Comparison of ENCODE assay signal across 8 mouse cellular contexts in the genomic region with DNA sequence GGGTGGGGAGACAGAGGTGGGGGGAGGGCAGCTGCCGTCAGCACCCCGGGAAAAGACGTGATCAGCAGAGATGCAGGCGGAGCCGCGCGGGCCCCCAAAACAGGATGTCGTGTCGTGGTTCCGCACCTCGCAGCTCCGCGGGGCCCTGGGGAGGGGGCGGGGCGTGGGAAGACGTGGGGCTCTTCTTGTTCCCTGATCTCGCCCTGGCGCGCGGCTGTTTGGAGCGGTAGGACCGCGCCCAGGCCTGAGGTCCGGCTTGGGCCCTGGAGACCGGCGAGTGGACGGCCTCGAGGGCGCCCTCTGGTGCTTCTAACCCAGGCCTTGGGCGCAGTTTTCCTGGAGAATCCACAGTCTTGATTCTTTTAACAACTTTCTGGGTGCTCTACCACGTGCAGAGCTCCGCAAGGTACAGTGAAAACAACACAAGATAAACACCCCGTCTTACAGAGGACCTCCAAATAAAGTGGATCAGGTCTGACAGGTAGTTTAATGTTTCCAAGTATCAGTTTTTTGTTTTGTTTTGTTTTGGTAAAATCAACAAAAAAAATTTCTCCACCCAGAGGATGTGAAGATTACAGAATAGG. TPM values are rescaled to one million over a fixed set of nuclear protein-coding genes. Genes with fewer than 3 reads are reported as not detected.
DNase-seq lines count a peak whose midpoint lies in the region; ATAC-seq and TF ChIP-seq lines count a peak whose summit lies in the region.

No protein-coding gene starts in this region.

- H3K9me3 ChIP-seq in forebrain, postnatal 0 days (ENCODE audit: low read length), result no peaks in the 10 kb centered on the region
- no peaks in the 10 kb centered on the region for H3K9me3 ChIP-seq in liver, postnatal 0 days (ENCODE audit: low read length)
- H3K9me3 ChIP-seq in neural tube, embryonic 15.5 days (replicated peaks), result no peaks in the 10 kb centered on the region

- H3K4me2 ChIP-seq in forebrain, postnatal 0 days (ENCODE audit: low read depth), result peak overlapping the region; percentile 92
- peak overlapping the region; percentile 80 for H3K4me2 ChIP-seq in liver, postnatal 0 days (ENCODE audit: low read depth, low read length)
- H3K4me2 ChIP-seq in neural tube, embryonic 15.5 days, result peak overlapping the region; percentile 96

- DNase-seq in NIH3T3 (ENCODE audit: low read depth), result peak; percentile 93
- DNase-seq in cerebellum, adult 8-10 months, result peak; percentile 89
- DNase-seq in forebrain, postnatal 0 days, result peak; percentile 75
- DNase-seq in heart, postnatal 36 days, result peak; percentile 94
- peak; percentile 66 to 91 for DNase-seq in layer of hippocampus, adult 18-20 months (ENCODE audit: low spot score in 2 of 2)
- peak; percentile 92 for DNase-seq in liver, postnatal 0 days
- peak; percentile 95 for DNase-seq in thymus, adult 18-20 months

- H3K27ac ChIP-seq in forebrain, postnatal 0 days (ENCODE audit: low read depth, low read length), result peak overlapping the region; percentile 78
- peak overlapping the region; percentile 100 for H3K27ac ChIP-seq in liver, postnatal 0 days (ENCODE audit: low read depth)
- H3K27ac ChIP-seq in neural tube, embryonic 15.5 days (replicated peaks), result peak overlapping the region; percentile 88

- no peaks in the 10 kb centered on the region for H3K36me3 ChIP-seq in forebrain, postnatal 0 days (ENCODE audit: insufficient read depth)
- no peaks in the 10 kb centered on the region for H3K36me3 ChIP-seq in liver, postnatal 0 days (replicated peaks; ENCODE audit: insufficient read depth, low read length)
- H3K36me3 ChIP-seq in neural tube, embryonic 15.5 days, result no peaks in the 10 kb centered on the region

- TF ChIP-seq CTCF in forebrain, postnatal 0 days (IDR thresholded peaks at IDR 0.05; ENCODE audit: low read depth), result peak; percentile 71
- peak; percentile 91 for TF ChIP-seq CTCF in liver, postnatal 0 days (IDR thresholded peaks at IDR 0.05; ENCODE audit: low read depth)

- intact Hi-C loops in heart, postnatal 36 days (cut with DNase I), result loop anchor here (1.0 to 5.0 kb wide), 4 partner anchors 28 to 598 kb away; partner anchors contain the start of genes Nup98 and Pgap2

- TF ChIP-seq EP300 in liver, postnatal 0 days (IDR thresholded peaks at IDR 0.05; ENCODE audit: low read depth), result peak; percentile 29; the same call in 1 of the 2 replicates

- H3K27me3 ChIP-seq in forebrain, postnatal 0 days (ENCODE audit: insufficient read depth, low read length), result no peaks in the 10 kb centered on the region
- no peaks in the 10 kb centered on the region for H3K27me3 ChIP-seq in liver, postnatal 0 days (ENCODE audit: insufficient read depth, low read length)
- no peaks in the 10 kb centered on the region for H3K27me3 ChIP-seq in neural tube, embryonic 15.5 days (replicated peaks)

- H3K4me3 ChIP-seq in forebrain, postnatal 0 days (ENCODE audit: low read depth, low read length), result peak overlapping the region; percentile 67
- H3K4me3 ChIP-seq in liver, postnatal 0 days (ENCODE audit: low read depth, low read length), result peak overlapping the region; percentile 92
- H3K4me3 ChIP-seq in neural tube, embryonic 15.5 days (replicated peaks), result peak overlapping the region; percentile 69

- H3K4me1 ChIP-seq in forebrain, postnatal 0 days (ENCODE audit: insufficient read depth), result peaks cover 4% of the 10 kb centered on the region; the same call in 1 of the 2 replicates
- H3K4me1 ChIP-seq in liver, postnatal 0 days (ENCODE audit: insufficient read depth), result peaks cover 40% of the 10 kb centered on the region
- H3K4me1 ChIP-seq in neural tube, embryonic 15.5 days, result peaks cover 47% of the 10 kb centered on the region

- WGBS in forebrain, postnatal 0 days, result under 1% methylated on average over 33 of the region's 33 CpGs
- WGBS in liver, postnatal 0 days (ENCODE audit: insufficient replicate concordance), result under 1% methylated on average over 30 of the region's 33 CpGs
- WGBS in neural tube, embryonic 15.5 days, result under 1% methylated on average over 33 of the region's 33 CpGs

- H3K9ac ChIP-seq in forebrain, postnatal 0 days, result peak overlapping the region; percentile 71
- peak overlapping the region; percentile 93 for H3K9ac ChIP-seq in liver, postnatal 0 days (replicated peaks)
- peak overlapping the region; percentile 77 for H3K9ac ChIP-seq in neural tube, embryonic 15.5 days (replicated peaks)

- peak; percentile 70 for ATAC-seq in forebrain, postnatal 0 days
- ATAC-seq in liver, postnatal 0 days, result peak; percentile 70
- ATAC-seq in neural tube, embryonic 15.5 days (ENCODE audit: low FRiP score), result peak; percentile 77

RNA-seq across cellular contexts. Expression of gene Rhog, which starts 5.1 kb away (rescaled TPM):
- 5.7 and 7.0 TPM in 2 replicates for total RNA-seq in forebrain, postnatal 0 days (2014; rRNA removed)
- polyA plus RNA-seq in forebrain, postnatal 0 days (2015; fragmentation: Nextera tagmentation; extraction: Ambion mirVana), result 14.4 and 15.5 TPM in 2 replicates
- total RNA-seq in heart, postnatal 36 days (2021), result 10 to 100 TPM; 24.7 to 35.3 TPM
- total RNA-seq in layer of hippocampus, adult 18-20 months (2021), result 10 to 100 TPM; 27.8 to 32.9 TPM
- polyA plus RNA-seq in liver, postnatal 0 days (2015; fragmentation: Nextera tagmentation; extraction: Ambion mirVana), result 52.3 and 54.5 TPM in 2 replicates
- 18.4 and 37.9 TPM in 2 replicates for polyA plus RNA-seq in neural tube, embryonic 15.5 days (2015; fragmentation: Nextera tagmentation; extraction: Ambion mirVana)

RNA-seq across cellular contexts. Expression of gene Stim1, which starts 16.9 kb away (rescaled TPM):
- total RNA-seq in forebrain, postnatal 0 days (2014; rRNA removed), result 21.2 and 30.5 TPM in 2 replicates
- 12.1 and 15.5 TPM in 2 replicates for polyA plus RNA-seq in forebrain, postnatal 0 days (2015; fragmentation: Nextera tagmentation; extraction: Ambion mirVana)
- 10 to 100 TPM; 21.8 to 29.7 TPM for total RNA-seq in heart, postnatal 36 days (2021)
- total RNA-seq in layer of hippocampus, adult 18-20 months (2021), result 10 to 100 TPM; 66.7 to 71.6 TPM
- polyA plus RNA-seq in liver, postnatal 0 days (2015; fragmentation: Nextera tagmentation; extraction: Ambion mirVana), result 15.6 and 17.9 TPM in 2 replicates
- polyA plus RNA-seq in neural tube, embryonic 15.5 days (2015; fragmentation: Nextera tagmentation; extraction: Ambion mirVana), result 13.2 and 17.0 TPM in 2 replicates

RNA-seq across cellular contexts. Expression of gene Pgap2, which starts 40.7 kb away (rescaled TPM):
- total RNA-seq in forebrain, postnatal 0 days (2014; rRNA removed), result 35.9 and 38.2 TPM in 2 replicates
- polyA plus RNA-seq in forebrain, postnatal 0 days (2015; fragmentation: Nextera tagmentation; extraction: Ambion mirVana), result 41.8 and 50.8 TPM in 2 replicates
- 10 to 100 TPM; 67.3 to 73.6 TPM for total RNA-seq in heart, postnatal 36 days (2021)
- 10 to 100 TPM; 27.8 to 29.5 TPM for total RNA-seq in layer of hippocampus, adult 18-20 months (2021)
- polyA plus RNA-seq in liver, postnatal 0 days (2015; fragmentation: Nextera tagmentation; extraction: Ambion mirVana), result 27.2 and 28.7 TPM in 2 replicates
- polyA plus RNA-seq in neural tube, embryonic 15.5 days (2015; fragmentation: Nextera tagmentation; extraction: Ambion mirVana), result 57.0 and 62.9 TPM in 2 replicates

RNA-seq across cellular contexts. Expression of gene Nup98, which starts 40.7 kb away (rescaled TPM):
- total RNA-seq in forebrain, postnatal 0 days (2014; rRNA removed), result 30.7 and 40.9 TPM in 2 replicates
- polyA plus RNA-seq in forebrain, postnatal 0 days (2015; fragmentation: Nextera tagmentation; extraction: Ambion mirVana), result 6.2 and 9.5 TPM in 2 replicates
- total RNA-seq in heart, postnatal 36 days (2021), result 10 to 100 TPM; 31.0 to 31.8 TPM
- 10 to 100 TPM; 41.3 to 43.9 TPM for total RNA-seq in layer of hippocampus, adult 18-20 months (2021)
- 7.0 and 8.6 TPM in 2 replicates for polyA plus RNA-seq in liver, postnatal 0 days (2015; fragmentation: Nextera tagmentation; extraction: Ambion mirVana)
- 18.1 and 21.2 TPM in 2 replicates for polyA plus RNA-seq in neural tube, embryonic 15.5 days (2015; fragmentation: Nextera tagmentation; extraction: Ambion mirVana)

Comparison
In these comparisons a context has a peak if more than half of its experiments do, and no peak if none do; other contexts are left out.
1. Peak in every context shown above with its lines: DNase-seq, ATAC-seq, H3K4me3 ChIP-seq and H3K27ac ChIP-seq.